Comparison of ENCODE assay signal across 10 mouse cellular contexts in the genomic region with DNA sequence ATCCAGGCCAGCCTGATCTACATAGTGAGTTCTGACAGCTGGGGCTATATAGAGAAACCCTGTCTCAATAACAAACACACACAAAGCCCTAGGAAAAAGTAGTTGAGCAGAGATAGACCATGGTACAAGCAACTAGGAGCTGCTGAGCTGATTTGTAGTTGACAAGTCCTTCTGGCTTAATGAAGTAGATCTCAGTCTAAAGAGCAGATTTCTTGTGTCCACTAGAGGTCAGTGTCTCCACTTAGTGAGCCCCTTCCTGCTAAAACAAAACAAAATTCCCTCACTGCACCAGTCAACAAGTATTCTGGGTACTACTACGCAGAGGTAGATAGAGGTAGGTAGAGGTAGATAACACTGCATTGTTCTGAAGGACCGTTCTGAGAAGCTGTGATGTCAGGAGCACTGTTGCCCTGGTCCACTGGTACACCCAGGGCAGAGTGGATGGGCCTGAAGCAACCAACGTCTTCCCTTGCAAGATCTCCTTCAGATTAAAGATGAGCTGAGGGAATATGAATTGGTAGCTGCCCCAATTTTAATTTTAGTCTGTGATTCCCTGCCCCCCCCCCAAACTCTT. TPM values are rescaled to one million over a fixed set of nuclear protein-coding genes. Genes with fewer than 3 reads are reported as not detected.
DNase-seq lines count a peak whose midpoint lies in the region; ATAC-seq and TF ChIP-seq lines count a peak whose summit lies in the region.
"Had no signal": no experiment of that assay in that cellular context is flagged by ENCODE, and none has a peak within 500 bp of the region (broad histone marks: within the 10 kb centered on the region; RNA-seq: fewer than 3 reads in every experiment).

No protein-coding gene starts in this region.

- DNase-seq in kidney, adult 9 months, result peak; percentile 83
- peak; percentile 79 for DNase-seq in ES-CJ7 (ENCODE audit: low read depth, low spot score)
- DNase-seq in cerebellum, adult 2 months, result peak; percentile 26 to 60
- peak; percentile 90 for DNase-seq in hindbrain, postnatal 0 days (ENCODE audit: low spot score)
- peak; percentile 72 for DNase-seq in mesoderm, embryonic 11.5 days (ENCODE audit: low read depth, low spot score)
- no peak for DNase-seq in gastrocnemius, postnatal 10 days
- no peak for DNase-seq in right cerebral cortex, postnatal 14 days

- H3K27me3 ChIP-seq in kidney, embryonic 14.5 days (ENCODE audit: control insufficient read depth, insufficient read depth, low read length), result no peaks in the 10 kb centered on the region
- H3K27me3 ChIP-seq in cerebellum, adult 2 months (ENCODE audit: control insufficient read depth, insufficient read depth, low read length), result no peaks in the 10 kb centered on the region
- H3K27me3 ChIP-seq in hindbrain, postnatal 0 days (ENCODE audit: insufficient read depth, low read length), result no peaks in the 10 kb centered on the region
- H3K27me3 ChIP-seq: embryonic facial prominence, embryonic 15.5 days; limb, embryonic 12.5 days had no signal

- H3K27ac ChIP-seq in kidney, embryonic 14.5 days (ENCODE audit: low read depth, low read length), result no peak overlapping the region
- H3K27ac ChIP-seq in cerebellum, adult 2 months (ENCODE audit: insufficient read depth, low read length), result no peak overlapping the region
- H3K27ac ChIP-seq in hindbrain, postnatal 0 days, result no peak overlapping the region
- H3K27ac ChIP-seq: embryonic facial prominence, embryonic 15.5 days; limb, embryonic 12.5 days had no signal

- no peak overlapping the region for H3K9ac ChIP-seq in kidney, embryonic 14.5 days (ENCODE audit: low read depth, low read length)
- H3K9ac ChIP-seq in hindbrain, postnatal 0 days (replicated peaks; ENCODE audit: low read length), result no peak overlapping the region
- H3K9ac ChIP-seq: embryonic facial prominence, embryonic 15.5 days; limb, embryonic 12.5 days had no signal

- TF ChIP-seq POLR2A in cerebellum, adult 2 months (IDR thresholded peaks at IDR 0.05; ENCODE audit: borderline replicate concordance, insufficient read depth, low read length), result no peak

- no peak overlapping the region for H3K4me3 ChIP-seq in kidney, embryonic 14.5 days (ENCODE audit: low read length)
- no peak overlapping the region for H3K4me3 ChIP-seq in cerebellum, adult 2 months (replicated peaks; ENCODE audit: insufficient read depth, low read depth, low read length)
- H3K4me3 ChIP-seq in hindbrain, postnatal 0 days (ENCODE audit: low read length), result no peak overlapping the region
- H3K4me3 ChIP-seq: embryonic facial prominence, embryonic 15.5 days; limb, embryonic 12.5 days had no signal

- no peak for ATAC-seq in kidney, embryonic 14.5 days (ENCODE audit: low FRiP score, low TSS enrichment)
- peak; percentile 38; the same call in 1 of the 2 replicates for ATAC-seq in hindbrain, postnatal 0 days

- no peaks in the 10 kb centered on the region for H3K9me3 ChIP-seq in kidney, embryonic 14.5 days (ENCODE audit: control insufficient read depth, low read length)
- no peaks in the 10 kb centered on the region for H3K9me3 ChIP-seq in hindbrain, postnatal 0 days (ENCODE audit: low read length)
- H3K9me3 ChIP-seq: embryonic facial prominence, embryonic 15.5 days; limb, embryonic 12.5 days had no signal

- no peaks in the 10 kb centered on the region; the same call in 1 of the 2 replicates for H3K36me3 ChIP-seq in kidney, embryonic 14.5 days (ENCODE audit: control insufficient read depth, insufficient read depth, low read length)
- H3K36me3 ChIP-seq in hindbrain, postnatal 0 days (ENCODE audit: insufficient read depth, low read length), result no peaks in the 10 kb centered on the region; the same call in 1 of the 2 replicates
- H3K36me3 ChIP-seq: embryonic facial prominence, embryonic 15.5 days; limb, embryonic 12.5 days had no signal

- H3K4me1 ChIP-seq in kidney, embryonic 14.5 days (ENCODE audit: control insufficient read depth, insufficient read depth, low read length), result no peaks in the 10 kb centered on the region
- peaks cover 3% of the 10 kb centered on the region for H3K4me1 ChIP-seq in cerebellum, adult 2 months (ENCODE audit: control insufficient read depth, insufficient read depth, low read length)
- H3K4me1 ChIP-seq in hindbrain, postnatal 0 days (ENCODE audit: insufficient read depth, low read length), result peaks cover 7% of the 10 kb centered on the region; the same call in 1 of the 2 replicates

- TF ChIP-seq CTCF in cerebellum, adult 2 months (IDR thresholded peaks at IDR 0.05; ENCODE audit: borderline replicate concordance, insufficient read depth, low read depth, low read length), result peak; percentile 61; the same call in 1 of the 2 replicates
- peak; percentile 86 for TF ChIP-seq CTCF in hindbrain, postnatal 0 days (IDR thresholded peaks at IDR 0.05; ENCODE audit: low read depth)

- no peak overlapping the region for H3K4me2 ChIP-seq in kidney, embryonic 14.5 days (replicated peaks; ENCODE audit: low read depth, low read length)
- no peak overlapping the region for H3K4me2 ChIP-seq in hindbrain, postnatal 0 days (ENCODE audit: low read depth, low read length)
- H3K4me2 ChIP-seq: embryonic facial prominence, embryonic 15.5 days; limb, embryonic 12.5 days had no signal

- 47% methylated on average over 3 of the region's 3 CpGs for WGBS in kidney, embryonic 14.5 days
- 39% methylated on average over 3 of the region's 3 CpGs for WGBS in cerebellum, adult 2 months
- 44% methylated on average over 3 of the region's 3 CpGs for WGBS in hindbrain, postnatal 0 days

RNA-seq across cellular contexts. Expression of gene Tspan33, which starts 18.1 kb away (rescaled TPM):
- polyA plus RNA-seq in kidney, embryonic 14.5 days (2014; fragmentation: Nextera tagmentation; extraction: Ambion mirVana), result 7.3 and 10.2 TPM in 2 replicates
- polyA plus RNA-seq in cerebellum, adult 2 months (2012; rRNA removed), result 27.2 and 27.9 TPM in 2 replicates
- 23.9 and 26.0 TPM in 2 replicates for total RNA-seq in hindbrain, postnatal 0 days (2014; rRNA removed)
- 15.4 and 15.5 TPM in 2 replicates for polyA plus RNA-seq in hindbrain, postnatal 0 days (2015; fragmentation: Nextera tagmentation; extraction: Ambion mirVana)
- total RNA-seq in gastrocnemius, postnatal 10 days (2021), result 1 to 10 TPM; 3.1 to 5.1 TPM

RNA-seq across cellular contexts. Expression of gene Smo, which starts 23.2 kb away (rescaled TPM):
- 53.4 and 70.4 TPM in 2 replicates for polyA plus RNA-seq in kidney, embryonic 14.5 days (2014; fragmentation: Nextera tagmentation; extraction: Ambion mirVana)
- polyA plus RNA-seq in cerebellum, adult 2 months (2012; rRNA removed), result 12.6 and 13.6 TPM in 2 replicates
- 74.3 and 78.0 TPM in 2 replicates for total RNA-seq in hindbrain, postnatal 0 days (2014; rRNA removed)
- 11.8 and 12.8 TPM in 2 replicates for polyA plus RNA-seq in hindbrain, postnatal 0 days (2015; fragmentation: Nextera tagmentation; extraction: Ambion mirVana)
- total RNA-seq in gastrocnemius, postnatal 10 days (2021), result 10 to 100 TPM; 21.2 to 26.3 TPM

RNA-seq across cellular contexts. Expression of gene Ahcyl2, which starts 55.7 kb away (rescaled TPM):
- polyA plus RNA-seq in kidney, embryonic 14.5 days (2014; fragmentation: Nextera tagmentation; extraction: Ambion mirVana), result 13.7 and 17.2 TPM in 2 replicates
- 123 and 125 TPM in 2 replicates for polyA plus RNA-seq in cerebellum, adult 2 months (2012; rRNA removed)
- total RNA-seq in hindbrain, postnatal 0 days (2014; rRNA removed), result 56.8 and 57.5 TPM in 2 replicates
- polyA plus RNA-seq in hindbrain, postnatal 0 days (2015; fragmentation: Nextera tagmentation; extraction: Ambion mirVana), result 19.6 and 23.1 TPM in 2 replicates
- total RNA-seq in gastrocnemius, postnatal 10 days (2021), result 10 to 100 TPM in 1 of 2 experiments, 1 to 10 TPM in 1; 8.8 to 11.8 TPM

Comparison
In these comparisons a context has a peak if more than half of its experiments do, and no peak if none do; other contexts are left out.
1. DNase-seq: peak in kidney, adult 9 months (single experiment), ES-CJ7 (single experiment), cerebellum, adult 2 months (2 of 2), hindbrain, postnatal 0 days (single experiment) and mesoderm, embryonic 11.5 days (single experiment); none in gastrocnemius, postnatal 10 days (single experiment) and right cerebral cortex, postnatal 14 days (single experiment).